Mouse (Mus musculus) megakaryocyte, embryonic 14.5 days (primary cell): ENCODE measurements around the gene Tmem108.

Experiments used
- FLI1 ChIP-seq: IDR thresholded peaks from 2 replicates; pipeline ENCODE4 v1.6.1; 2012; ENCODE audit warnings: low read length, inconsistent platforms, mixed read lengths
- GATA1 ChIP-seq: IDR thresholded peaks from 3 replicates; pipeline ENCODE4 v1.6.1; 2012; ENCODE audit warnings: mixed read lengths, low read length, inconsistent platforms, borderline replicate concordance

GRCm38 (mm10) chr9:103570158-103570741 lies 191.4 kb downstream of the Tmem108 start:
- no peak for TF ChIP-seq GATA1
- TF ChIP-seq FLI1, result no peak
